8 mouse cellular contexts compared by ENCODE assay signal in the genomic region with DNA sequence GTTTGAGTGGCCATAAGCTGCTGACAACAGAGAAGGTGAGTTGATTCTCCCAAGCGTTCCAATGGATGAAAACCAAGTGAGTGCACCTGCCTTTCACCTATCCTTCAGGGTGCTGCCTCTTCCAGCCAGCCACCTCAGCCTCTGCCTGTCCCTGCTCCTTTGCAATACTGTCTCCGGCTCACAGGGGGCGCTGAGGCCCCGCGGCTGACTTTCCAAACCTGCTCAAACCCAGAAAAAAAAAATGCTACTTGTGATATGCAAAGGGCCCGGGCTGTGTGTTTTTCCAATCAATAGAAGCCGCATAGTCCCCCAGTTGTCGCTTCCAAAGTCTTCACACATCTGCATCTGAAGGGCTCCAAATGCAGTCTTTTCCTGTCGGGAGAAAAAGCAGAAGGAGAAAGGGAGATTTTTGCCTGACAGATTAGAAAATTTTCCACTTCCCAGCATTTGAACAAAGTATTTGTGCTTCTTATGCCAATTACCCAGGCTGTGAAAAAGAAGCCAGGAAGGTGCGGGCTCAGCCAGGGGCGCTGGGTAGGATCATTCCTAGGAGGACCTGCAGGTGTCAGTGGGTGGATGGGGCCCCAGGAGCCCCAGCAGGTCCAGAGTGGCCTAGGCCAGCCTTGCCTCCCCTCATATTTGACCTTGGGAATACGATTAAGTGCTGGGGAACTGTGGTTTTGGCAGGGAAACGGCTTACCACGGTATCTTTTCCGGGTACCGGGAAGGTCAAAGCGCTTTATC.
DNase-seq lines count a peak whose midpoint lies in the region; ATAC-seq and TF ChIP-seq lines count a peak whose summit lies in the region.

No protein-coding gene starts in this region.

- H3K9ac ChIP-seq in kidney, embryonic 16.5 days (replicated peaks; ENCODE audit: low read length), result no peak overlapping the region
- no peak overlapping the region for H3K9ac ChIP-seq in forebrain, embryonic 12.5 days

- ATAC-seq in kidney, embryonic 16.5 days (ENCODE audit: low FRiP score, low TSS enrichment), result no peak
- peak; percentile 55 for ATAC-seq in forebrain, embryonic 12.5 days (ENCODE audit: low FRiP score)
- ATAC-seq in erythroid progenitor cell, adult 5-6 weeks (replicated peaks; ENCODE audit: low FRiP score, poor library complexity, severe bottlenecking), result no peak

- no peak overlapping the region for H3K4me2 ChIP-seq in kidney, embryonic 16.5 days (replicated peaks; ENCODE audit: low read depth, low read length)
- H3K4me2 ChIP-seq in forebrain, embryonic 12.5 days, result no peak overlapping the region

- no peaks in the 10 kb centered on the region for H3K36me3 ChIP-seq in kidney, embryonic 16.5 days (ENCODE audit: insufficient read depth, low read length)
- H3K36me3 ChIP-seq in forebrain, embryonic 12.5 days (replicated peaks), result no peaks in the 10 kb centered on the region

- H3K9me3 ChIP-seq in kidney, embryonic 16.5 days (ENCODE audit: low read length), result no peaks in the 10 kb centered on the region
- no peaks in the 10 kb centered on the region for H3K9me3 ChIP-seq in forebrain, embryonic 12.5 days

- TF ChIP-seq CTCF in lung, adult 2 months (IDR thresholded peaks at IDR 0.05; ENCODE audit: insufficient read depth, low read length), result peak; percentile 34; the same call in 1 of the 2 replicates

- H3K4me1 ChIP-seq in kidney, embryonic 16.5 days (ENCODE audit: insufficient read depth, low read length), result no peaks in the 10 kb centered on the region
- H3K4me1 ChIP-seq in forebrain, embryonic 12.5 days, result peaks cover 18% of the 10 kb centered on the region
- no peaks in the 10 kb centered on the region for H3K4me1 ChIP-seq in lung, adult 2 months (ENCODE audit: control insufficient read depth, insufficient read depth, low read length)

- no peak for TF ChIP-seq POLR2A in lung, adult 2 months (IDR thresholded peaks at IDR 0.05; ENCODE audit: borderline replicate concordance, extremely low read depth, low read depth, low read length)

- 0 out of 2 replicates have a peak, but pooled peaks cover 4% of the 10 kb centered on the region for H3K27me3 ChIP-seq in kidney, embryonic 16.5 days (ENCODE audit: insufficient read depth, low read length)
- peaks cover 29% of the 10 kb centered on the region for H3K27me3 ChIP-seq in forebrain, embryonic 12.5 days

- peak; percentile 18 for DNase-seq in kidney, adult 9 months
- peak; percentile 82 for DNase-seq in brain, adult 2 months (ENCODE audit: low read depth, low spot score)
- peak; percentile 18 for DNase-seq in kidney, postnatal 14 days
- DNase-seq in lung, adult 2 months, result peak; percentile 12
- peak; percentile 82 for DNase-seq in retina, embryonic 14.5 days (ENCODE audit: low spot score)

- no peak overlapping the region for H3K27ac ChIP-seq in kidney, embryonic 16.5 days (ENCODE audit: low read length)
- peak overlapping the region; percentile 19; the same call in 1 of the 2 replicates for H3K27ac ChIP-seq in forebrain, embryonic 12.5 days

- no peak overlapping the region for H3K4me3 ChIP-seq in kidney, embryonic 16.5 days (ENCODE audit: low read length)
- no peak overlapping the region for H3K4me3 ChIP-seq in forebrain, embryonic 12.5 days (replicated peaks)
- no peak overlapping the region for H3K4me3 ChIP-seq in lung, adult 2 months (replicated peaks; ENCODE audit: extremely low read depth, low read depth, low read length)

- 26% methylated on average over 17 of the region's 17 CpGs for WGBS in kidney, embryonic 16.5 days
- WGBS in forebrain, embryonic 12.5 days, result 28% methylated on average over 17 of the region's 17 CpGs
- 24% methylated on average over 17 of the region's 17 CpGs for WGBS in lung, adult 2 months

Comparison
In these comparisons a context has a peak if more than half of its experiments do, and no peak if none do; other contexts are left out.
1. DNase-seq: peak in every context shown above with its lines; median percentile 82 in brain, adult 2 months; 82 in retina, embryonic 14.5 days; 18 in kidney, adult 9 months; 18 in kidney, postnatal 14 days; 12 in lung, adult 2 months.